Mouse (Mus musculus) CD4-positive helper T cell, adult 2 months (primary cell): ENCODE measurements around the gene As3mt.

Experiments used
- DNase-seq: peaks from one replicate; pipeline ENCODE4 v3.0.0-alpha.2; 2012; ENCODE audit warnings: low read depth, missing footprints, low spot score

The As3mt gene

DNA sequence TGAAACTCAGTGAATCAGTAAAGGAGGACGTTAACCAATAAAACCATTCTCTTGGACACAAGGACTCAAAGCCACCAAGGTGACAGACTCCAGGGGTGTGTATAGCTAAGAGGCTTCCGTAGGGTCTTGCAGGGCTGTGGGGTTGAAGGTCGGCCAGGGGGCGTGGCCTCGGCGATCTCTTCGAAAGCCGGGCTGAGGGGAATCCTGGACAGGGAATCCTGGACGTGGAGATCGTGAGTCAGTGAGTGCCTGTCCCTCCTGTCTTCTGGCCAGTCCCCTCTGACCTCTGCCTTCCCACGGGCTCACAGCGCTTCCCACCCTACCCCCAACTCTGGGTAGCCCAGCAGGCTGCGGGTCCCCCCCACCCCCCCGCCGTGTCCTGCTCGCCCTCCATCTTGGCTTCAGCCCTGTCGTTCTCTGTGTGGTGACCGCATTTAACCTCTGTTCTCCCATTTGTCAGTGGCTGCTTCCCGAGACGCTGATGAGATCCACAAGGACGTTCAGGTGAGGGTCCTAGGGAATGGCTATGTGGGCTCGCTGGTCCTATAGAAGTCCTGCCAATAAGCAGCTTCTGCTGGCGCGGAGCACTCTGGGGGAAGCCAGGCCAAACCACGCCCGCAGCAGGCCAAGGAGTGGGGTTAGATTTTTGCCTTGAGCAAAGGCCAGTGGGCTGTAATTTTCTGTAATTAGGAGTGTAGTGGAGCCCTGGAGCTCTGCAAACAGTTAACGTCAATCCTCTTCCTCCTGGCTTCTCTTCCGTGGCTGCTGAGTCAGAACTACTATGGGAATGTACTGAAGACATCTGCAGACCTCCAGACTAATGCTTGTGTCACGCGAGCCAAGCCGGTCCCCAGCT lies at the start of gene As3mt:
Gene As3mt (plus strand): TSS at position 163 of the 856 bp plus-strand sequence.
- peak; percentile 13 for DNase-seq

DNA sequence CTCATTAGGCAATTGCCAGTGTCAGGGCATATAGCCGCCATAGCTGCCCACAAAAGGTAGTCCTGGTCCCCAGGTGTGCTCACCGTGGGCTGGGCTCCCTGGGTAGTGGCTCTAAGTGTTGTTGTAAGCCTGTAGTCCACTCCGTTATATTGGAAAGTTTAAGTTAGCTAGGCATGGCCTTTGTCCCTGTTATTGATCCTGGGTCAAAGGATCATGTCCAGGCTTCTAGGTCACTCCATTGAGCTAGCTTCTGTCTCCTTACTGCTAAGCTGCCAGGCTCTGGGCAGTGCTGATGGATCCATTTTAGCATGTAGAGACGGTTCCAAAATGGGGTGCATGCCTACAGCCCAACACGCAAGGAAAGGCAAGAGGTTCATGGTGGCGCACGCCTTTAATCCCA lies 48.9 kb upstream of the As3mt start:
- DNase-seq, result no peak

DNA sequence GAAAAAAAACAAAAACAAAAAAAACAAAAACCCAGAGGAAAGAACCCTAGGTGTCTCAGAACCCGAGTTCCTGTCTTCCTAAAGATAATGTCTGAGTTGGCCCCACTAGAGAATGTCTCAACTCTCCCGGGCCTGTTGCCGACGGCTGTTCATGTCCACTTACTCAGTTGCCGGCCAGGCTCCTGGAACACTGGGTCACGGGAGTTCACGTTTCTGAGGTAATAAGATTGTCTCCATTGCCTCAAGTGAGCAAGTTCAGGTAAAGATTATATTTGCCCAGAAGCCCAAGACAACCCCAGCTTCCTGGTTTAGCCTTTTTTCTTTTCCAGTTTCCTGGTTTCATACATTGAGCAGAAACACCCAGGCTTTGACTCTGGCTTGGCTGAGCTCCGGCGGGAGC lies 48.4 kb upstream of the As3mt start:
- no peak for DNase-seq

DNA sequence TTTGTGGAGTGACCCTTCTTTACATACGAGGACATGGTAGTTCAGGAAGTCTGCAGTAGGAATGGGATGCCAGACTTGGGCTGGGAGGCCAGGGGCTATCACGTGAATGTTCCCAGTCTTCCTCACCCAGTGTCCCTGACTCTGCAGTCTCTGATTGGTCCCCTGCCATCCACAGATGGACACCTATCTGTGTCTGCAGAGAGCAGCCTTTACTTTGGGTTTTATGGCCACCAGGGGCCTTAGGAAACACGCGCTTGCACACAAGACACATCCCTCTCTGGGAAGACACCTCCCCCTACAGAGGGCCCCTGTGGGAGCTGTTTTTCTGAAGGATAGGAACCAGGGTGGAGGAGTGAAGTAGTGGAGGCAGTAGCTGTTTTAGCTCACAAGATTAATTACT lies 45.7 kb upstream of the As3mt start:
- DNase-seq, result no peak

DNA sequence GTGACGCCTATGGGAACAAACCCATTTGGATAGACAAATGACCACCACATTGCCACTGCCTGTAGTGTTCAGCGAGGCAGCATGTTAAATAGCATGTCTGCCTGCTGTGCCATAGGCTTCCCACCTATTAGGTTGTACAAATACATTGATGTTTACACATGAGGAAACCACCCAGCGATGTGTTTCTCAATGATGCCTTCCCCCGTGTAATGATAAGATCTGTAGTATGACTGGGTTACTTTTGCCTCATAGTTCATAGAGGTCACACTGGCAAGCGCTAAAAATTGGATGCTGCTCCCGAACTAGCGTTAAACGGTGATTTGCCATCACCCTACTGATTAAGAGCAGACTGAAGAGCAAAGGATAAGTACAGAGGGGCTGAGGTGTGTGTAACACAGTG lies 45.0 kb upstream of the As3mt start:
- no peak for DNase-seq

DNA sequence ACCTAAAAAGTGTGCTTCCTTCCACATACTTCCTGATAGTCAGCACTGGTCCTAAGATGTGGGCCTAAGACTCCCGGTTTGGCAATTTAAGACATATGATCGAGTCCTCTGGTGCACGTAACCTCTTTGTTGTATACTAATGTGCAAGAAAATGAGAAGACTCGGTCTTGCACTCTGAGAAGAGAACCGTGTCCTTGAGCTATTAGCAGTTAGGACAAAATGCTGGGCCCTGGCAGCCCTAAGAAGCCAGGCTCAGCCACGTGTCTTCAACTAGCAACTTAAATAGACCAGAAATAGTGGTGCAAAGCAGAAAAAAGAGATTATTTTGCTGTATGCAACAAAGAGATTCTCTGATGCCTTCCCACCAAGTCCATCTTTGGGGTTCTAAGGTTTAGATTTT lies 44.5 kb upstream of the As3mt start:
- DNase-seq, result no peak

DNA sequence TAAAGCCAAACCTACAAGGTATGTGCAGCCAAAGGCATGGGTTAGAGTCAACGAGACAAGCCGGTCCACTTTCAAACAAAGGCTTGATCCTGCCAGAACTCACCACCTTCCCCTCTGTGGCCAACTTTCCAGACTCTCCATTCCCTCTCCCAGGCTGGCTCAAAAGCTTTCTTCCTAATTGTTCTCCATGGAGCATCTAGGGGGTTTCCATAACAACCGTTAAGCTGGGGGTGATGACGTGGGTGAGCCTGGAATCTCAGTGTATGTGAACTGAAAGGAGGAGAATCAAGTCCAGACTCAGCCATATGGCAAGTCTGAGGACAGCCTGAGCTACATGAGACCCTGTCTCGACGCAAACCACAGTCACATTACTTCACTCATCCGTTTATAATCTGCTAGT lies 41.8 kb upstream of the As3mt start:
- DNase-seq, result no peak

DNA sequence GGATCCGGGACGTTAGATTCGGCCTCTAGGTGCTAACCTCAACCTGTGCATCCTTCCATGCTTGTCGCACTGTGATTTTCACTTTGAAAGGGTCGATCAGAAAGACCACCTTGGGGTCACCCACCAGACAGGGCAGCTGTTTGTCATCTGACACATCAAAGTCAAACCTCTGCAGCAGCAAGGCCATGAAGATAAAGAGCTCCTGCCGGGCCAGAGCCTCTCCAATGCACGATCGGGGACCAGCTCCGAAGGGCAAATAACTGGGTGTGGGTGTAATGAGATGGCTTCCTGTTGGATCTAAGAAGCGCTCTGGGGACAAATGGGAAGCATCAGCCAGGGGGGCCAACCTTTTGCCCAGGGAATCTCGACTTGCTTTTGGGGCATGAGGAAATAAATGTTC lies 40.0 kb upstream of the As3mt start:
- DNase-seq, result no peak

DNA sequence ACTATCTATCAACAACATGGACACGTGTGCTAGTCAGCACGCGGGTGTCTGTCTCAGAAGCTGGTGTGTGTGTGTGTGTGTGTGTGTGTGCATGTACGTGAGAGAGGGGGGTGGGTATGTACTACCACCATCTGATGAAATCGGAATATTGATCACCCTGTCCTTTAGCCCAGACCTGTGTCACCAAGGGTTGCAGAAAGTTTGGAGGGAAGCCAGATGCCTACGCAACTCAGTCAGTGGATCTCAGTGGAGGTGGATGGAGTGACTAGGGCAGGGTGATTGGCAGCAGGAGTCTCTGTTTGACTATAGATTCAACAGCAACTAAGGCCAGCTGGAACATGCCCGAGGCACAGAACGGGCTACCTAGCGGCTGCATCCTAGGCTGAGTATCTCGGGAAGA lies 39.0 kb upstream of the As3mt start:
- no peak for DNase-seq

DNA sequence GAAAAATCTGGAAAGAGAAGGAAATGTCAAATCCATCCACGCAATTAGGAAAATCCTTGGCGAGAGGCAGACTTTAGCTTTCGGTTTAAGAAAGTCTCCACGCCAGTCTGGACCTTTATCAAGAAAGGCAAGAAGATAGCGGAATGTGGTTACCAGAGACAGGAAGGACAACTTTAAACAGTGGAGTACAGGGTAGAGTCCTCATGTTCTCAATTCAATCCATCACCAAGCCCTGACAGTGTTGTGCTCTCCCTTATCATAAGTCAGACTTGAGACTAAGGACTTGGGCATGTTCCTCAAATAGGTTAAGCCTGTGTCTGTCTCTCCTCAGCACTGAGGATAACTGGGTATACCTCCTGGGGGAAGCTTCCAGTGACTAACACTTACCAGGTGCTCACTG lies 37.5 kb upstream of the As3mt start:
- no peak for DNase-seq

DNA sequence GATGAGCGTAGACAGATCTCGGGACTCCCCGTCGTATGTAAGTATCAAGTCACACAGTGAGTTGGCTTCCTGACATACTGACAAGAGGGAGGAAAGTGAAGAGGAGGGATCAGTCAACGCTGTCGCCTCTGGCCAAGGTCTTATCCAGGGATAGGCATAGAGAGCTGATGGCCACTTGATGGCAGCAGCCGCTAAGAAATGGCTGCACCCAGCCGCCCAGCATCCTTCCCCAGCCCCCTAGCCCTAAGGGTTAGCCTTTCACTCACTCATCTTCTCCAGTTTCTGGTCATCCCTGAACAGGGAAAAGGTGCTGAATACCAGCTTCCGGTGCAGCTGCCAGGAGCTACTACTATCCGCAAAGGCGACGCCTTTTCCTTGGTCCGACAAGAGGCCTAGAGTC lies 36.6 kb upstream of the As3mt start:
- DNase-seq, result peak; percentile 26

DNA sequence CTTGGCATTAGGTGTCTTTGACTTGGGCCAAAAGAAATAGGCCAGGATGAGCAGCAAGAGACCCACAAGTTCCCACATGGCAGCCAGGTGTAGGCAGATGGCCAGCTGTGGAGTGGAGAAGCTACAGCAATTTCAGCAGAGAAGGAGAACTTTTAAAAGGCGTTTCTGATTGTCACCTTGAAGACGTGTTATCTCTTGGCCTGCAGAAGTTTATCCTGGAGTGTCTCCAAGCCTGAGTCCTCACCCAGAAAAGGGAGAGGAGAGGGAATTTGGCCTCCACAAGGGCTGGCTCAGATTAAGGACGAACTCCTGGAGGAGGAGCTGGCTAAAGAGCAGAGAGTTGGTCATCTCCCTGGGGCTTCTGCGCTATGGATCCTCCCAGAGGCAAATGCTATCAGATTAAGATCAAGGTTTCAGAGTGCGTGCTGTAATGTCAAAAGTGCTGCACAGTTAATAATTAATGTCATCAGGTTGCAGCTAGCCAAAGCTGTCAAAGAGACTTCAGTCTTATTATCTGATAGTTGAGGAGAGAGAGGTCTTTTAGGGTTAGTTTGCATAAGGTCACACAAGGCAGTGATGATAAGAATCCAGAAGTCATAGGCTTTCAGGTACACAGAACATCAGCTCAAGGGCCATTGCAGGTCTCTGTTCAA lies 34.4 kb upstream of the As3mt start, which contains the start of gene Cyp17a1:
Gene Cyp17a1 (minus strand): TSS at position 407 of the 653 bp plus-strand sequence.
- DNase-seq, result no peak

DNA sequence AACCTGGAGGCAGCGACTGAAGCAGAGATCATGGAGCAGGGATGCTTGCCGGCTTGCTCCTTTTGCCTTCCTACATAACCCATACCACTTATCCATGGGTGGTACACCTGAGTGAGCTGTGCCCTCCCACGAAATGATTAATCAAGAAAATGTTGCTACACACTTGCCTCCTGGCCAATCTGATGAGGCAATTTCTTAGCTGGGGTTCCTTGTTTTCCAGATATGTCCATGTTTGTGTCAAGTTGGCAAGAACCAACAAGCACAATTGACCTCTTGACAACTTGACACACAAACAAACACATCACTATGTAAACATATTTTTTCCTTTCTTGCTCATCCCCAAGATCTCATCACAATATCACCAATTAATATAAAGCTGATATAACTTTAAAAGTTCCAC lies 31.6 kb upstream of the As3mt start:
- DNase-seq, result no peak

DNA sequence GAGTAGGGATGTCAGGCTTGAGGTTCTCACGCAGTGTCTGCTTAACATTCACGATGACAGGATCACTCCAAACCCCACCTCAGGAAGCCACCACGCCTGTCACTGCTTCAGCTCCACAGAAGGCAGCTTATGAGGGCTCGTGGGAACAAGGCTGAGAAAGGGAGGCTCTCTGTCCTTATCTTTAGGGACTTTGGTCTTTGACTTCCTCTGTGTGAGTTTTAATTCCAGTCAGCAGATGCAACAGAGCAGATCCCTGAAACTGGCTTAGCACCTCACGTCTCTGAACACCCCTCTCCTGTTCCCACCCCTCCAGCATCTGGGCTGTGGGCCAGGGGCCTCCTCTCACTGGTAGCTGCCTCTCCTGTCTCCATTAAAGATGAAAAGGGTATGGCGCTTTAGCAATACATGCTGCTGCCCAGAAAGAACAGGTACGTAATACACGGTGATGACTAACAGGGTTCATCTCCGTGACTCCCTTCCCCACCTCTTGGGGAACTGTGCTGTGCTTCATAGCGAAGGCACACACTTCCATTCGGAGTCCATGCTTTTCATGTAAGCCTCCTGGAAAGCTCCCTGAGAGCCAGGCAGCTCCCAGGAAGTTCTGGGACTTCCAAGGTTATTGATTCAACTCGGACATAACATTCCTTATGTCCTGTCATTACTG lies 27.4 kb upstream of the As3mt start:
- DNase-seq, result no peak

DNA sequence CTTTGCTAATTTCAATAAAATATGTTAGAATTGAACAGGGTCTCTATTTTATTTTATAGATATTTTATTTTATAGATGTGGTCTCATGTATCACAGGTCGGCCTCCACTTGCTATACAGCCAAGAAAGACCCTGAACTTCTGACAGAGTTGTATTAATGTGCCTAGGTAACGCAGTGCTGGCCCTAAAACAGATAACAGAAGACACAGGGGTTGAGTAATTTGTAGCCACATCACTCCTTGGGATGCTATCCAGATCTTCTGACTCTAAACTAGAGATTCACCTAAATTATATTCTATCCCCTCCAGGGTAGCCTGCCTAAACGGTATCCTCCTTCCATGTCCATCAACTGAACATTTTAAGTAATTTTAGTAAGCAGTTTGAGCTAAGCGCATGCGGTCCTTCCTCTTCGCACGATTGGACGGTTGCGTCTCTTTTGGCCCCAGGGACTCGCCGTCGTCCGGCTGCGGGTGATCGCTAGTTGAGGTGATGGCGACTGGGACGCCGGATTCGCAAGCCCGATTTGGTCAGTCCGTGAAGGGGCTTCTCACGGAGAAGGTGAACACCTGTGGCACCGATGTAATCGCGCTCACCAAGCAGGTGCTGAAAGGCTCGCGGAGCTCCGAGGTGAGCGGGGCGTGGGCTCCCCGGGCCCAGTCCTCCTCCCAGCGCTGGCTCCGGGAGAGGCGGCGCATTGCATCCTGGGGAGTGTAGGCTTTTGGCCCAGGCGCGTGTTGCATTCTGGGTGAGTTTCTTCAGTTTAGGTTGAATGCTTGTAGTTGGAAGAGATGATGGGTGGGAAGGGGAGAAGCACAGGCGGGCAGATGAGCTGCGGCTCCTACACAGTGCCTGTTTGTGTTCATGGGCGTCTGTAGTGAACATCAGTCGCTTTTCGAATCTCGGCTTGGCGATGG lies 17.5 kb upstream of the As3mt start, which contains the start of gene Borcs7:
Gene Borcs7 (plus strand): TSS at position 447 of the 913 bp plus-strand sequence.
- peak; percentile 84 for DNase-seq

DNA sequence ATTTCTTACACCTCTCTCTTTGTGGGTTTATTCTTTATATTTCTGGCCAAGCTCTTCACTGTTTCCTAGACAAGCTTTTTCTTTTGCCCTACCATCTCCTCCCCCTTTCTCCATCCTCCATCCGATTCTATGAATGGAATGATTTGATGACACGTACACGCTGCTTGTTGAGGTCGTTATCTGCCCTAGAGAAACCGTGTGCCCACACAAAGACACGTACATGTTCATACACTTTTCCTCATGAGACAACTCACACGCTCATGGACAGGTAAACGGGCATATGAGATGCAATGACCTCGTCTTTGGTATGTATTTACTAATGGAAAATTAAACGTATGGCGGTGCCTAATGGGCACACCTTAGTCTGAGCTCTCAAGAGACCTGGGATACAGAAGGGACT lies 16.9 kb upstream of the As3mt start:
- no peak for DNase-seq

DNA sequence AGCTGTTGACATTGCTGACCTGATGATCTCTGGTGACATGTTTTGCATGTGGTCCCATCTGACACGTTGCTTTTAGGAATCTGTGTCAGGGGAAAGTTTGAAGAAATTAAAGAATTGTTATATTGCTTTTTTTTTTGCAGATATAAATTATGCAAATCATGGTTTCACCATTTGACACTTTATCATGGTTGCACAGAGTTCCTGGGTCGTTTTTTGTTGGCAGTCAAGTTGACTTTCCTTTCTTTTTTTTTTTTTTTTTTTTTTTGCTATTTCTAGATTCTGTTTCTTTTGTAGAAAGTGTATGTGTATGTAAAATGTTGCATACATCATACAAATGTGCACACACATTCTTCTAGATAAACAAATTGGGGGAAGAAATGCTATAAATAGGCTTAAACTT lies 16.2 kb upstream of the As3mt start:
- no peak for DNase-seq

DNA sequence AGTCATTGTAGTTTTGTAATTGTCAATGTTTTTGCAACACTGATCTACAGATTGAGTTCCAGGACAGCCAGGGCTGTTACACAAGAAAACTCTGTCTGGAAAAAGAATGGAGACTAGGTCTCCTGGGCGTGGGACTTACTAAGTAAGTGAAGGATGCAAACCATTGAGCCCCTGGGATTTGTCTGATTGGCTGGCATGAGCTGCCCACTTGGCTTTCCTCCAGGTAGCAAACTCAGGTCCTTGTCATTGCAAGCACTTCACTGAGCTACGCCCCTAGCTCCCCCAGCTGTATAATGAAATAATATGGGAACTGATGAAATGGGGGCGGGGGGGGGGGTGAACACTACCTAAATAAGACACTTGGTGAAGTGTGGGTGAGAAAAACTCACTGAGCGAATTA lies 14.1 kb upstream of the As3mt start:
- DNase-seq, result no peak

DNA sequence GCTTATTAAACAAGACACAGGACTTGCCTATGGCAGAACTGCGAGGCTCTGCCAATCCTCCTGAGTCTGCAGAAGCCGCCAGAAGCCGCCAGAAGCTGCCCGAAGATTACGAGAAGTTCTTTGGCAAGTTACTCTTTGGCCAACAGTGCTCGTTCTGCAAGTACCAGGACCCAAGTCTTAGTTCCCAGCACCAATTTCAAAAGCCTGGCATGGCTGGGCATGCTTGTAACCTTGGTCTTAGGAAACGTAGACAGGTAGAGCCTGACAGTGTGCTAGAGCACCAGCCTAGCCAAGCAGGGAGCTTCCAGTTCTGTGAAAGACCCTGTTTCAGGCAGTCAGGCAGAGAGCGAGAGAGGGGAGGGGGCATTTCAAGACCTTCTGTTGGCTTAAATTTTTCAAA lies 10.8 kb upstream of the As3mt start:
- no peak for DNase-seq

DNA sequence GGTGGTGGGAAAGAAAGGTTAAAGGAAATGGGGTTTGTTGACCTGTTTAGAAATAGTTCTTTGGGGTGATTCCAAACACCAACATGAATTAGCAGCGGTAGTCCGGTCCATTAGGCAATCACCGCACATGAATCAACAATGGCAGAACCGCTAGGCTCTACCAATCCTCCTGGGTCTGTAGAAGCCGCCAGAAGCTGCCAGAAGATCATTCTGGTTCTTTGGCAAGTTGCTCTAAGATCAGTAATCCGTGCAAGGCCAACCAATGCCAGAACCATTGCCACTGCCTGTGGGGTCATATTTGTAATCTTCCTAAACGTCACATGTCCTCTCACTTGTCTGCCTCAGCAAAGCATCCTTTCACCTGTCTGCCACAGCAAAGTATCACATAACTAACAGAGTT lies 10.3 kb upstream of the As3mt start:
- DNase-seq, result no peak

DNA sequence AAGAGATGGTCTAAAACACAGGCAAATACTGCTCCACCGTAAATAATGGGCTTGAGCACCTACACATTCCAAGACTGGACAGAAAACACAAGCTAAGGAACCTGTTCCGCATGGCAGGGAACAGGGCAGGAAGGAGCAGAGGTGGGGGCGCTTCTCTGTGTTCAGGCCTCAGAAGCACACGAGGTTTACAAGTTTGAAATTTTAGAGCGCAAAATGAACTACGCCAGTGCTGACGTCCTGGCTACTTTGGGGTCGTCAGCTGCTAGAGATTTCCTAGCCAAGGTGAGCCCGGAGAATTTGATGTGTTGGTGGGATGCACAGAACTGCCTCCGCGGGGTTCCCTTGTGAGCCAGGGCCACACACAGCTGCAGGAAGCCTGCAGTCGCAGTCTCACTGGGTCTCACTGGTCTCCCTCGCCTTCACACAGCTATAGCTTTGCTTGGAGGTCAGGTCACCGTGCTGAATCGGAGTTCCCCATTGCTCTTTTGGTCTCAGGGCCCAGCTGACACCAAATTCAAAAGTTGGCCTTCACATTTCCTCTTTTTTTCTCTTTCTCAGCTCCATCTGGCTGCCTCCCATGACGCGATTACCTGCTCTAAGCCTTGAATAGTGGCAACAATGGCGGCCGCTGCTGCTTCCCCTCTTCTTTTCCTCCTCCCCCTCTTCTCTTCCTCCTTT lies 9.3 kb upstream of the As3mt start:
- DNase-seq, result no peak
